Mouse (Mus musculus) E14TG2a.4 (cell line): ENCODE results near the gene Gm44503.

Experiments
- H3K27me3 ChIP-seq: 2 replicates; pipeline ENCODE4 v1.6.1; 2014; ENCODE audit warnings: low read length, control low read depth; ENCODE audit not compliant: insufficient read depth
- H3K36me3 ChIP-seq: 2 replicates; pipeline ENCODE4 v1.6.1; 2014; ENCODE audit warnings: low read length, control low read depth; ENCODE audit not compliant: insufficient read depth
- H3K4me1 ChIP-seq: replicated peaks from 2 replicates; pipeline ENCODE4 v1.6.1; 2014; ENCODE audit warnings: low read depth, low read length, control low read depth
- H3K4me3 ChIP-seq: replicated peaks from 2 replicates; pipeline ENCODE4 v1.5.1; 2014; ENCODE audit warnings: mild to moderate bottlenecking, low read length
- H3K9me3 ChIP-seq: 2 replicates; pipeline ENCODE4 v1.6.1; 2014; ENCODE audit warnings: low read length, control low read depth
- CTCF ChIP-seq: conservative IDR thresholded peaks from 2 replicates; pipeline ENCODE4 v1.5.1; 2014; ENCODE audit warnings: low read length
- NANOG ChIP-seq: IDR thresholded peaks from 2 replicates; pipeline ENCODE4 v1.6.1; 2014; ENCODE audit warnings: borderline replicate concordance, low read length, mixed read lengths
- POU5F1 ChIP-seq: IDR thresholded peaks from 2 replicates; pipeline ENCODE4 v1.6.1; 2014; ENCODE audit warnings: low read length, borderline replicate concordance

Gene Gm44503

DNA sequence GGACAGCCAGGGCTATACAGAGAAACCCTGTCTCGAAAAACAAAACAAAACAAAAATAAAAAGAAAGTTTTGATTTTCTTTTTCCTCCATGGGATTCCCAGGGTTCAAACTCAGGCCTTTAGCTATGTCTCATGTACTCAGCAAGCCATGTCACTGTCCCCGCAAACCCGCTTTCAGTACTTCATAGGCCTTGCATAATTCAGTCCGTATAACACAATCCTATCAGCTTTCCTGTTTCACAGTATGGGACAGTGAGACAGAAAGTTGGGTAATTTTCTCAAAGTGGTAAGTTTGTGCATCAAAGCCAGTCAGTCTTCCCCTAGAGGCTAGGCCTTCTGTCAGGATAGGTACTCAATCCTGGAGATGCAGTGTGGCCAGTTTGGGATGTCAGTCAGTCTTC, 100.6 kb downstream of the Gm44503 start:
- Histone ChIP-seq H3K27me3 (no peaks in the 10 kb centered on the region), H3K4me1 (peaks cover 70% of the 10 kb centered on the region), H3K36me3 (no peaks in the 10 kb centered on the region), H3K9me3 (no peaks in the 10 kb centered on the region), H3K4me3 (no peak overlapping the region)
- TF ChIP-seq CTCF (no peak), NANOG (no peak), POU5F1 (no peak)

DNA sequence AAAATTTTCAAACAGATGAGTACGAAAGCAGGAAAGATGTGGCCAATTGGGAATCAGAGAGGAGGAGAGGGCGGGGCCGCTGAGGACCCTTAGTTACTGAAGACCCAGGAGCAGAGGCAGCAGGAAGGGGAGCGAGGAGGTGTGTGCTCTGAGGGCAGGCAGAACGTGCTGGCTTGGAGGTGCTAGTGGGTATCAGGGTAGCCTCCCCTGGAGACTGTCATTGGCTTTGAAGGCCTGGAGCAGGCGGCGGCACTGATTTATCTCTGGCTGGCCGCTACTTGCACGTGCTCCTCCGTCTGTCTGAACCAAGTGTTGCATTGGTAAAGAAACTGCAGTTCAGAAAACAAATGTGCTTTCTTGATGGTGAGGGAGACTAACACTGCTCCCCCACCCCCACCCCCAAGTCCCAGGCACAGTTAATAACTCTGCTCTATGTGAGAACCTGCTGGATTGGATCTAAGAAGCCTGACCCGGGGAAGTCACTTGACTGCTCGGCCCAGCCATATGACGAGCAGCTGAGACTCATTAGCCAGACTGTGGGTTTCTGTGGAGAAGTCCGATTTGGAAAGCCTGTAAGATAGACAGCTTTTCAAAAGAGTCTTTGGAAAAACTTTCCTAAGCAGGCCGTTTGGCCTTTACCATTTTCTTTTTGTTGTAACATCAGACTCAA, 105.1 kb downstream of the Gm44503 start:
- H3K4me1 ChIP-seq, result peaks cover 63% of the 10 kb centered on the region
- H3K27me3 ChIP-seq, result no peaks in the 10 kb centered on the region
- no peaks in the 10 kb centered on the region for H3K36me3 ChIP-seq
- peak overlapping the region; percentile 55 for H3K4me3 ChIP-seq
- H3K9me3 ChIP-seq, result peaks cover 3% of the 10 kb centered on the region; the same call in 1 of the 2 replicates
- no peak for TF ChIP-seq POU5F1
- TF ChIP-seq NANOG, result no peak
- no peak for TF ChIP-seq CTCF
